Mouse (Mus musculus): ENCODE data around the gene Gm12185. TPM values are rescaled to one million over a fixed set of nuclear protein-coding genes. Genes with fewer than 3 reads are reported as not detected.

The Gm12185 gene
- polyA plus RNA-seq, 1 experiment: 0.10 TPM

- H3K4me1 ChIP-seq (ENCODE audit: control insufficient read depth, insufficient read depth, low read length): no peaks in the 10 kb centered on the region
- no peak for DNase-seq
- H3K27ac ChIP-seq (ENCODE audit: insufficient read depth, low read length): no peak overlapping the region
- H3K27me3 ChIP-seq (ENCODE audit: control insufficient read depth, insufficient read depth, low read length): no peaks in the 10 kb centered on the region
- no peak for TF ChIP-seq CTCF (IDR thresholded peaks at IDR 0.05; ENCODE audit: borderline replicate concordance, insufficient read depth, low read depth, low read length)
- no peak for TF ChIP-seq POLR2A (IDR thresholded peaks at IDR 0.05; ENCODE audit: borderline replicate concordance, insufficient read depth, low read length)
- no peak overlapping the region for H3K4me3 ChIP-seq (replicated peaks; ENCODE audit: insufficient read depth, low read depth, low read length)
- 92% methylated on average over 9 of the region's 9 CpGs for WGBS
These were observed 125.5 kb downstream of the Gm12185 start for GRCm38 (mm10) chr11:48866481-48866880.

DNA sequence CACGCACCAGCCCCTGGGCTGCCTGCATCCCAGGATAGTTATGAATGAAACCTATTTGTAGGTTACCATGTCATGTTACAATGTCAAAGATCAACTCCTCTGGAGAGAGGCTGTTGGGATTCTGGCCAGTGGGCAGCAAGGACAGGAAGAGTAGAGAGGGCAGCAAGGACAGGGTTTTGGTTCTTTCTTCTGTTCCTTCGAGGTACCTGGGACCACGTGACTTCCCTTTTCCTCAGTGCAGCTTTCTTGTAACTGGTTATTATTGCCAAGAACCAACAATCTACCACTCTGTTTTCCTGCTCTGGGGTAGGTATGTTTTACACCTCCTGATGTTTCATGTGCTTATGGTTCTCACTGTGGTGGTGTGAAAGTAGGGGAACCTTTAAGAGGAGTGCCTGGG is 128.2 kb downstream of the Gm12185 start:
- Histone ChIP-seq H3K4me3 (replicated peaks; ENCODE audit: insufficient read depth, low read depth, low read length) (no peak overlapping the region), H3K27me3 (ENCODE audit: control insufficient read depth, insufficient read depth, low read length) (no peaks in the 10 kb centered on the region), H3K27ac (ENCODE audit: insufficient read depth, low read length) (no peak overlapping the region), H3K4me1 (ENCODE audit: control insufficient read depth, insufficient read depth, low read length) (no peaks in the 10 kb centered on the region; the same call in 1 of the 2 replicates)
- no peak for DNase-seq
- 88% methylated on average over 3 of the region's 3 CpGs for WGBS
- TF ChIP-seq CTCF (IDR thresholded peaks at IDR 0.05; ENCODE audit: borderline replicate concordance, insufficient read depth, low read depth, low read length) (no peak), POLR2A (IDR thresholded peaks at IDR 0.05; ENCODE audit: borderline replicate concordance, insufficient read depth, low read length) (no peak)

- Histone ChIP-seq H3K27me3 (ENCODE audit: control insufficient read depth, insufficient read depth, low read length) (no peaks in the 10 kb centered on the region), H3K4me1 (ENCODE audit: control insufficient read depth, insufficient read depth, low read length) (no peaks in the 10 kb centered on the region; the same call in 1 of the 2 replicates), H3K4me3 (replicated peaks; ENCODE audit: insufficient read depth, low read depth, low read length) (no peak overlapping the region), H3K27ac (ENCODE audit: insufficient read depth, low read length) (no peak overlapping the region)
- TF ChIP-seq POLR2A (IDR thresholded peaks at IDR 0.05; ENCODE audit: borderline replicate concordance, insufficient read depth, low read length) (no peak), CTCF (IDR thresholded peaks at IDR 0.05; ENCODE audit: borderline replicate concordance, insufficient read depth, low read depth, low read length) (no peak)
- no peak for DNase-seq
- WGBS: 87% methylated on average over 1 of the region's 1 CpGs
These were observed 129.2 kb downstream of the Gm12185 start for GRCm38 (mm10) chr11:48862784-48863319.

DNA sequence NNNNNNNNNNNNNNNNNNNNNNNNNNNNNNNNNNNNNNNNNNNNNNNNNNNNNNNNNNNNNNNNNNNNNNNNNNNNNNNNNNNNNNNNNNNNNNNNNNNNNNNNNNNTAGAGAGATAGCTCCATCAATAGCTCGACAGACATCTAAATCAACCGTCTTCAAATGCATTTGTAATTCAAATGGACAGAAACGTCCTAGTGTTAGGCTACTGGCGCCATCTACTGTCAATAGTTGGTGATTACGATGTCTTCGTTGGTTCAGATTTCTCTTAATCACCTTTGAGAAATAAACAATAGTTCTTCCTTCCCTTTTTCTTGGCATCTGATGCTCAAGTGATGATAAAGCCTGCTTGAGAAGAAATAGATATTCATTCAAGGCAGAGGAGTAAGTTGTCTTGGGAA is 133.0 kb downstream of the Gm12185 start:
- 0% methylated on average over 6 of the region's 6 CpGs for WGBS
- TF ChIP-seq CTCF (IDR thresholded peaks at IDR 0.05; ENCODE audit: borderline replicate concordance, insufficient read depth, low read depth, low read length) (peak; percentile 60), POLR2A (IDR thresholded peaks at IDR 0.05; ENCODE audit: borderline replicate concordance, insufficient read depth, low read length) (no peak)
- Histone ChIP-seq H3K27ac (ENCODE audit: insufficient read depth, low read length) (no peak overlapping the region), H3K4me1 (ENCODE audit: control insufficient read depth, insufficient read depth, low read length) (no peaks in the 10 kb centered on the region; the same call in 1 of the 2 replicates), H3K27me3 (ENCODE audit: control insufficient read depth, insufficient read depth, low read length) (no peaks in the 10 kb centered on the region), H3K4me3 (replicated peaks; ENCODE audit: insufficient read depth, low read depth, low read length) (no peak overlapping the region)
- DNase-seq: peak; percentile 41 to 53

Other genes starting within 250 kb of the Gm12185 start
- 426 and 432 TPM in 2 replicates for gene Rack1, start 191.9 kb downstream of the Gm12185 start, polyA plus RNA-seq (2012; rRNA removed)
- 42.3 and 45.0 TPM in 2 replicates for gene Trim41, start 174.9 kb downstream of the Gm12185 start, polyA plus RNA-seq (2012; rRNA removed)
- gene Trim7, start 166.1 kb downstream of the Gm12185 start, polyA plus RNA-seq (2012; rRNA removed): 4.2 and 4.7 TPM in 2 replicates
- 30.1 and 34.0 TPM in 2 replicates for gene Gm12184, start 165.6 kb downstream of the Gm12185 start, polyA plus RNA-seq (2012; rRNA removed)
- 6.5 and 7.1 TPM in 2 replicates for gene Irgm1, start 120.5 kb downstream of the Gm12185 start, polyA plus RNA-seq (2012; rRNA removed)
- 0.06 and 0.08 TPM in 2 replicates for gene Gm5431, start 90.0 kb downstream of the Gm12185 start, polyA plus RNA-seq (2012; rRNA removed)
- 1.0 and 1.5 TPM in 2 replicates for gene Psme2b, start 46.0 kb downstream of the Gm12185 start, polyA plus RNA-seq (2012; rRNA removed)
- gene Olfr56, start 13.3 kb downstream of the Gm12185 start, polyA plus RNA-seq (2012; rRNA removed): 0.03 and 0.08 TPM in 2 replicates
- gene 9930111J21Rik1, start 12.8 kb downstream of the Gm12185 start, polyA plus RNA-seq (2012; rRNA removed): 0.38 and 0.59 TPM in 2 replicates
- gene Tgtp1, start 1.9 kb upstream of the Gm12185 start, polyA plus RNA-seq (2012; rRNA removed): 0.87 and 1.2 TPM in 2 replicates
- 0.88 and 1.00 TPM in 2 replicates for gene 9930111J21Rik2, start 59.0 kb upstream of the Gm12185 start, polyA plus RNA-seq (2012; rRNA removed)
- gene Tgtp2, start 72.0 kb upstream of the Gm12185 start, polyA plus RNA-seq (2012; rRNA removed): 1.4 and 2.3 TPM in 2 replicates
- gene Ifi47, start 84.4 kb upstream of the Gm12185 start, polyA plus RNA-seq (2012; rRNA removed): 1.6 TPM in 2 replicates
- not detected in 2 replicates for gene Olfr1396, start 122.6 kb upstream of the Gm12185 start, polyA plus RNA-seq (2012; rRNA removed)
- gene Olfr1395, start 150.0 kb upstream of the Gm12185 start, polyA plus RNA-seq (2012; rRNA removed): 0.11 TPM in 1 of 2 replicates, not detected in the other
- not detected in 2 replicates for gene Olfr1394, start 162.2 kb upstream of the Gm12185 start, polyA plus RNA-seq (2012; rRNA removed)
- 0.11 TPM in 1 of 2 replicates, not detected in the other for gene Btnl9, start 194.9 kb upstream of the Gm12185 start, polyA plus RNA-seq (2012; rRNA removed)
- 22.6 and 24.6 TPM in 2 replicates for gene Zfp62, start 211.1 kb upstream of the Gm12185 start, polyA plus RNA-seq (2012; rRNA removed)

All from cerebellum, adult 2 months (tissue).